Mouse (Mus musculus): ENCODE measurements around the gene Flot2. TPM values are rescaled to one million over a fixed set of nuclear protein-coding genes. Genes with fewer than 3 reads are reported as not detected.

Flot2 gene
- polyA plus RNA-seq (2015; fragmentation: Nextera tagmentation; extraction: Ambion mirVana) = 73.4 and 83.2 TPM in 2 replicates

GRCm38 (mm10) chr11:78037831-78038752, at the start of gene Flot2:
TSS of gene Flot2 (plus strand) at chr11:78037931.

GRCm38 (mm10) chr11:78031947-78032808, 5.6 kb upstream of the Flot2 start, which contains the start of gene Dhrs13:
TSS of gene Dhrs13 (plus strand) at chr11:78032280.

GRCm38 (mm10) chr11:78079961-78080921, 42.5 kb downstream of the Flot2 start, which contains the start of gene Eral1:
TSS of gene Eral1 (minus strand) at chr11:78080383.

GRCm38 (mm10) chr11:78094504-78095143, 56.9 kb downstream of the Flot2 start, which contains the start of gene Fam222b:
TSS of gene Fam222b (plus strand) at chr11:78094660.

Small RNAs within 50 kb of the gene (microRNA-seq; reads per million reads assigned to microRNA genes)
- gene Mir144 (ENCODE audit: borderline replicate concordance, insufficient number of aligned reads) (44.8 reads per million, percentile 33 among the genes with 10 or more reads in this experiment), gene Mir451a (ENCODE audit: borderline replicate concordance, insufficient number of aligned reads) (not detected), gene Mir451b (ENCODE audit: borderline replicate concordance, insufficient number of aligned reads) (not detected)

Other genes starting within 250 kb of the Flot2 start
- gene Pipox, start 143.8 kb upstream of the Flot2 start, polyA plus RNA-seq (2015; fragmentation: Nextera tagmentation; extraction: Ambion mirVana) = 3.2 and 6.5 TPM in 2 replicates
- gene Sez6, start 107.1 kb upstream of the Flot2 start, polyA plus RNA-seq (2015; fragmentation: Nextera tagmentation; extraction: Ambion mirVana) = 1.5 and 1.8 TPM in 2 replicates
- gene Phf12, start 55.2 kb upstream of the Flot2 start, polyA plus RNA-seq (2015; fragmentation: Nextera tagmentation; extraction: Ambion mirVana) = 9.1 and 13.1 TPM in 2 replicates
- gene Dhrs13, start 5.7 kb upstream of the Flot2 start, polyA plus RNA-seq (2015; fragmentation: Nextera tagmentation; extraction: Ambion mirVana) = 13.1 and 22.1 TPM in 2 replicates
- gene Eral1, start 42.5 kb downstream of the Flot2 start, polyA plus RNA-seq (2015; fragmentation: Nextera tagmentation; extraction: Ambion mirVana) = 18.5 and 31.0 TPM in 2 replicates
- gene Fam222b, start 56.7 kb downstream of the Flot2 start, polyA plus RNA-seq (2015; fragmentation: Nextera tagmentation; extraction: Ambion mirVana) = 7.7 and 11.3 TPM in 2 replicates
- 26.5 and 29.7 TPM in 2 replicates for gene Traf4, start 127.7 kb downstream of the Flot2 start, polyA plus RNA-seq (2015; fragmentation: Nextera tagmentation; extraction: Ambion mirVana)
- 12.4 and 15.0 TPM in 2 replicates for gene Nek8, start 138.7 kb downstream of the Flot2 start, polyA plus RNA-seq (2015; fragmentation: Nextera tagmentation; extraction: Ambion mirVana)
- gene Tlcd1, start 138.8 kb downstream of the Flot2 start, polyA plus RNA-seq (2015; fragmentation: Nextera tagmentation; extraction: Ambion mirVana) = 43.8 and 59.8 TPM in 2 replicates
- gene Rpl23a, start 145.7 kb downstream of the Flot2 start, polyA plus RNA-seq (2015; fragmentation: Nextera tagmentation; extraction: Ambion mirVana) = 1,480 and 1,753 TPM in 2 replicates
- gene Rab34, start 150.5 kb downstream of the Flot2 start, polyA plus RNA-seq (2015; fragmentation: Nextera tagmentation; extraction: Ambion mirVana) = 133 and 149 TPM in 2 replicates
- gene Proca1, start 155.5 kb downstream of the Flot2 start, polyA plus RNA-seq (2015; fragmentation: Nextera tagmentation; extraction: Ambion mirVana) = 6.5 and 7.8 TPM in 2 replicates
- 161 and 193 TPM in 2 replicates for gene Sdf2, start 207.8 kb downstream of the Flot2 start, polyA plus RNA-seq (2015; fragmentation: Nextera tagmentation; extraction: Ambion mirVana)
- gene Supt6, start 208.1 kb downstream of the Flot2 start, polyA plus RNA-seq (2015; fragmentation: Nextera tagmentation; extraction: Ambion mirVana) = 12.5 and 14.4 TPM in 2 replicates
- gene 2610507B11Rik, start 223.8 kb downstream of the Flot2 start, polyA plus RNA-seq (2015; fragmentation: Nextera tagmentation; extraction: Ambion mirVana) = 39.8 and 70.6 TPM in 2 replicates